Mouse (Mus musculus) ES-Bruce4 (cell line): ENCODE data around the gene Rae1. TPM values are rescaled to one million over a fixed set of nuclear protein-coding genes. Genes with fewer than 3 reads are reported as not detected.

Experiments
- H3K27ac ChIP-seq: 2 replicates; pipeline ENCODE4 v1.5.1; 2012; ENCODE audit warnings: low read length, inconsistent platforms; ENCODE audit not compliant: insufficient read depth
- H3K27me3 ChIP-seq: 2 replicates; pipeline ENCODE4 v1.6.1; 2012; ENCODE audit warnings: mild to moderate bottlenecking, low read length, inconsistent platforms; ENCODE audit not compliant: control insufficient read depth, poor library complexity, insufficient read depth, severe bottlenecking
- H3K36me3 ChIP-seq: 2 replicates; pipeline ENCODE4 v1.6.1; 2012; ENCODE audit warnings: inconsistent platforms, mild to moderate bottlenecking, low read length, moderate library complexity; ENCODE audit not compliant: control insufficient read depth, poor library complexity, insufficient read depth, severe bottlenecking
- H3K4me1 ChIP-seq: one replicate; pipeline ENCODE4 v1.8.1; 2011; ENCODE audit warnings: low read length; ENCODE audit not compliant: control insufficient read depth, insufficient read depth
- H3K4me3 ChIP-seq: 2 replicates; pipeline ENCODE4 v1.5.1; 2011; ENCODE audit warnings: low read depth, mild to moderate bottlenecking, low read length
- H3K9ac ChIP-seq: 2 replicates; pipeline ENCODE4 v1.6.1; 2012; ENCODE audit warnings: low read depth, mild to moderate bottlenecking, inconsistent platforms; ENCODE audit not compliant: poor library complexity, severe bottlenecking
- H3K9me3 ChIP-seq: replicated peaks from 2 replicates; pipeline ENCODE4 v1.6.1; 2012; ENCODE audit warnings: mild to moderate bottlenecking, low read length, inconsistent platforms; ENCODE audit not compliant: control insufficient read depth, poor library complexity, insufficient read depth, severe bottlenecking
- CTCF ChIP-seq: IDR thresholded peaks from one replicate; pipeline ENCODE4 v1.8.1; 2011; ENCODE audit warnings: low read depth, low read length
- EP300 ChIP-seq: IDR thresholded peaks from 2 replicates; pipeline ENCODE4 v1.6.1; 2011; ENCODE audit warnings: low read depth, low read length; ENCODE audit not compliant: insufficient read depth
- POLR2A ChIP-seq: IDR thresholded peaks from one replicate; pipeline ENCODE4 v1.8.1; 2011; ENCODE audit warnings: low read length; ENCODE audit not compliant: insufficient read depth
- polyA plus RNA-seq: library from polyadenylated mRNA; stranded (reverse); fragments of >200 nt; gene quantifications from 2 replicates; pipeline ENCODE4 v1.2.4, GENCODE M21; 2011; ENCODE audit warnings: low read depth; ENCODE audit not compliant: missing spikeins, insufficient read depth, insufficient read length

Gene Rae1
- polyA plus RNA-seq, 1 experiment, result 123 TPM

DNA sequence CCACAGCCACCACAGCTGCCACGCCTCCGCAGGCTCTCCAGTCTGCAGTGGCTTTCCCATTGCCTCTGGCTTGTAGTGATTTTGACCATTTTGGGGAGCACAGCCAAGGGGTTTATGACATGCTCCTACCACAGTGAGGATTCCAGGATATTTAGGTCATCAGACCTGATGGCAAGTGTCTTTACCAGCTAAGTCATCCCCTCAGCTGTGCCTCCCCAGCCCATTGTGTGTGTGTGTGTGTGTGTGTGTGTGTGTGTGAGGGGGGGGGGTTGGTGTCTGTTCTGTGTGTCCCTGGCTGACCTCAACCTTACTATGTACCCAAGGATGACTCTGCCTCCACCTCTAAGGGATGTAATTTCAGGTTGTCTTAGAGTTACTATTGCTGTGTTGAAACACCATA is 64.9 kb downstream of the Rae1 start:
- no peaks in the 10 kb centered on the region for H3K27me3 ChIP-seq
- H3K9me3 ChIP-seq, result peaks cover 12% of the 10 kb centered on the region
- no peak overlapping the region for H3K27ac ChIP-seq
- no peak overlapping the region for H3K9ac ChIP-seq
- no peak overlapping the region for H3K4me3 ChIP-seq
- H3K36me3 ChIP-seq, result no peaks in the 10 kb centered on the region
- no peaks in the 10 kb centered on the region for H3K4me1 ChIP-seq
- TF ChIP-seq CTCF (no peak), POLR2A (no peak), EP300 (no peak)

Other genes with a start within 250 kb of the Rae1 start
- gene Bmp7, start 59.8 kb upstream of the Rae1 start, polyA plus RNA-seq, result 15.4 and 17.4 TPM in 2 replicates
- 0.54 and 0.56 TPM in 2 replicates for gene Spo11, start 22.4 kb upstream of the Rae1 start, polyA plus RNA-seq
- 80.2 and 84.9 TPM in 2 replicates for gene Rbm38, start 20.4 kb downstream of the Rae1 start, polyA plus RNA-seq
- 0.21 TPM in 1 of 2 replicates, not detected in the other for gene Ctcfl, start 119.4 kb downstream of the Rae1 start, polyA plus RNA-seq
- not detected in 2 replicates for gene Pck1, start 152.9 kb downstream of the Rae1 start, polyA plus RNA-seq
- gene Zbp1, start 218.8 kb downstream of the Rae1 start, polyA plus RNA-seq, result 3.8 and 6.8 TPM in 2 replicates